Mouse (Mus musculus) ES-Bruce4 (cell line): ENCODE measurements around the gene Smarca2.

Source experiments
- CTCF ChIP-seq: IDR thresholded peaks from one replicate; pipeline ENCODE4 v1.8.1; 2011; ENCODE audit warnings: low read depth, low read length
- POLR2A ChIP-seq: IDR thresholded peaks from one replicate; pipeline ENCODE4 v1.8.1; 2011; ENCODE audit warnings: low read length; ENCODE audit not compliant: insufficient read depth

- no peak for TF ChIP-seq CTCF
- no peak for TF ChIP-seq POLR2A
Observed at GRCm38 (mm10) chr19:26758156-26758555, 153.3 kb downstream of the Smarca2 start.
